Mouse (Mus musculus): ENCODE measurements around the gene Rusc2.

- TF ChIP-seq CTCF (IDR thresholded peaks at IDR 0.05; ENCODE audit: low read depth, low read length), result no peak
- no peak for TF ChIP-seq POLR2A (IDR thresholded peaks at IDR 0.05; ENCODE audit: extremely low read depth, insufficient read depth, low read length)
Measured at GRCm38 (mm10) chr4:43419801-43420281, 38.1 kb downstream of the Rusc2 start.
